Mouse (Mus musculus) retina, postnatal 7 days (tissue): Measurements from ENCODE around the gene Rfc2.

Experiments used
- DNase-seq: peaks from one replicate; pipeline ENCODE4 v3.0.0-alpha.2; 2012; ENCODE audit warnings: low read depth, low spot score

The Rfc2 gene

GRCm38 (mm10) chr5:134581146-134581545, at the start of gene Rfc2:
TSS of gene Rfc2 (plus strand) at chr5:134581366.
- no peak for DNase-seq

GRCm38 (mm10) chr5:134531585-134531984, 49.6 kb upstream of the Rfc2 start:
- no peak for DNase-seq

GRCm38 (mm10) chr5:134532417-134532816, 48.7 kb upstream of the Rfc2 start:
- no peak for DNase-seq

GRCm38 (mm10) chr5:134536036-134536435, 45.1 kb upstream of the Rfc2 start:
- no peak for DNase-seq

GRCm38 (mm10) chr5:134539891-134540290, 41.3 kb upstream of the Rfc2 start:
- no peak for DNase-seq

- DNase-seq: no peak
These were observed 40.3 kb upstream of the Rfc2 start for GRCm38 (mm10) chr5:134540881-134541280.

GRCm38 (mm10) chr5:134541640-134542039, 39.5 kb upstream of the Rfc2 start:
- no peak for DNase-seq

- no peak for DNase-seq
These were observed 36.5 kb upstream of the Rfc2 start for GRCm38 (mm10) chr5:134544516-134545241.

- DNase-seq: no peak
These were observed 35.9 kb upstream of the Rfc2 start for GRCm38 (mm10) chr5:134545242-134545629.

- no peak for DNase-seq
These were observed 34.4 kb upstream of the Rfc2 start for GRCm38 (mm10) chr5:134546790-134547189.

- DNase-seq: no peak
These were observed 32.9 kb upstream of the Rfc2 start for GRCm38 (mm10) chr5:134548306-134548705.

GRCm38 (mm10) chr5:134549640-134550168, 31.5 kb upstream of the Rfc2 start:
- DNase-seq: no peak

- no peak for DNase-seq
These were observed 30.3 kb upstream of the Rfc2 start for GRCm38 (mm10) chr5:134550836-134551232.

- DNase-seq: no peak
These were observed 29.7 kb upstream of the Rfc2 start for GRCm38 (mm10) chr5:134551233-134552109.

- peak; percentile 95 for DNase-seq
These were observed 28.8 kb upstream of the Rfc2 start, which contains the start of gene Clip2 for GRCm38 (mm10) chr5:134552110-134552972. TSS of gene Clip2 (minus strand) at chr5:134552434.

- DNase-seq: no peak
These were observed 27.1 kb upstream of the Rfc2 start for GRCm38 (mm10) chr5:134553951-134554546.

- no peak for DNase-seq
These were observed 25.6 kb upstream of the Rfc2 start for GRCm38 (mm10) chr5:134555463-134556164.

- no peak for DNase-seq
These were observed 21.1 kb upstream of the Rfc2 start, which contains the start of gene Syna for GRCm38 (mm10) chr5:134560071-134560449. TSS of gene Syna (minus strand) at chr5:134560171.

GRCm38 (mm10) chr5:134560450-134561171, 20.6 kb upstream of the Rfc2 start:
- DNase-seq: no peak

GRCm38 (mm10) chr5:134564272-134564671, 16.9 kb upstream of the Rfc2 start:
- DNase-seq: no peak
